Mouse (Mus musculus) lung, embryonic 15.5 days (tissue): Measurements from ENCODE around the gene Taf3. TPM values are rescaled to one million over a fixed set of nuclear protein-coding genes. Genes with fewer than 3 reads are reported as not detected.

Experiments used
- ATAC-seq: fragments of 200-750 bp; cut with Nextera tagmentation; 2 replicates; pipeline ENCODE4 v1.8.0; 2017; ENCODE audit warnings: moderate number of reproducible peaks, borderline replicate concordance; ENCODE audit not compliant: low FRiP score, low TSS enrichment; ENCODE audit errors: extremely low read depth
- H3K27ac ChIP-seq: fragments of 300-500 bp; sonication (generic); 2 replicates; pipeline ENCODE4 v1.5.1; 2015; ENCODE audit warnings: moderate library complexity, mild to moderate bottlenecking, inconsistent platforms
- H3K27me3 ChIP-seq: fragments of 300-500 bp; sonication (generic); 2 replicates; pipeline ENCODE4 v1.6.1; 2015; ENCODE audit warnings: inconsistent platforms
- H3K36me3 ChIP-seq: fragments of 300-500 bp; sonication (generic); 2 replicates; pipeline ENCODE4 v1.6.1; 2015; ENCODE audit warnings: inconsistent platforms
- H3K4me1 ChIP-seq: fragments of 300-500 bp; sonication (generic); 2 replicates; pipeline ENCODE4 v1.6.1; 2015; ENCODE audit warnings: inconsistent platforms
- H3K4me2 ChIP-seq: fragments of 300-500 bp; sonication (generic); 2 replicates; pipeline ENCODE4 v1.6.1; 2015; ENCODE audit warnings: inconsistent platforms, mild to moderate bottlenecking, moderate library complexity
- H3K4me3 ChIP-seq: fragments of 300-500 bp; sonication (generic); 2 replicates; pipeline ENCODE4 v1.5.1; 2015; ENCODE audit warnings: mild to moderate bottlenecking, inconsistent platforms
- H3K9ac ChIP-seq: fragments of 300-500 bp; sonication (generic); 2 replicates; pipeline ENCODE4 v1.6.1; 2015; ENCODE audit warnings: inconsistent platforms
- H3K9me3 ChIP-seq: fragments of 300-500 bp; sonication (generic); 2 replicates; pipeline ENCODE4 v1.6.1; 2016; ENCODE audit warnings: inconsistent platforms
- WGBS: fragments of 180-500 bp; shearing (Covaris S2); methylation state at CpG from one replicate; pipeline ENCODE4 v1.1.7; 2015; 5-methylcytosine and 5-hydroxymethylcytosine counted together
- polyA plus RNA-seq: library from polyadenylated mRNA; unstranded; fragments of >200 nt; fragmentation: Nextera tagmentation; extraction: Ambion mirVana; gene quantifications from 2 replicates; pipeline ENCODE4 v1.2.1, GENCODE M21; 2015

Taf3 gene
- polyA plus RNA-seq, 1 experiment from 2014 or later = 12.9 TPM

DNA sequence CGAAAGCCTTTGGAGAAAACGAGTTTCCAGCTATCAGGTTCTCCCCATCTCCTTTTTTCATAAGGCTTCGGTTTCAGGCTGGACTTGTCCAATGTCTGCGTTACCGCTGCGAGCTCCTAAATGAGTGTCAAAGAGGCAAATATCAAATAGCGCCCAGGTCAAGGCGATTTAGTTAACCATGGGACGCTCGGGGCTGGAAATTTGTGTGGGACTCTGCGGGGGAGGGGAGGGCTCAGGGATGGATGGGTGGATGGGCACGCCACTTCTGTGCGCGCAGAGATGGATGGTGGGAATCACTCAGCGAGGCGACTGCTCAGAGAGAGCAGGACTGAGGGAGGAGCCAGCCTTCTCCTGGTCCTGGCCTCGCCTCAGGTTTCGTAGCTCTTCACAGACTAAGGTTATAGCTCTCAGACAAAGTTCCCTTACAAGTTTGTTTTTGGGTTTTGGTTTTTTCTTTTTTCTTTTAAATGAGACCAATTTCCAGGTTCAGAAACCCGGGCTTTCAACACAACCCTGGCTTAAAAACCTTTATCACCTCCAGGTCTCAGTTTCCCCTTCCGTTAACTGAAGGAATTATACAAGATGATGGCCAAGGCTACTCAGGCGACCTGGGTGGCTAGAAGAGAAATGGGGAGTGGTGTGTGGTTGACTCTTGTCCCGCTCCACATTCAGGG, 152.2 kb downstream of the Taf3 start:
- Histone ChIP-seq H3K9ac (no peak overlapping the region), H3K4me3 (no peak overlapping the region), H3K9me3 (no peaks in the 10 kb centered on the region), H3K36me3 (no peaks in the 10 kb centered on the region), H3K27ac (no peak overlapping the region), H3K4me1 (no peaks in the 10 kb centered on the region), H3K4me2 (peak overlapping the region; percentile 13; the same call in 1 of the 2 replicates), H3K27me3 (peaks cover 81% of the 10 kb centered on the region)
- no peak for ATAC-seq
- WGBS = 1% methylated on average over 22 of the region's 22 CpGs

DNA sequence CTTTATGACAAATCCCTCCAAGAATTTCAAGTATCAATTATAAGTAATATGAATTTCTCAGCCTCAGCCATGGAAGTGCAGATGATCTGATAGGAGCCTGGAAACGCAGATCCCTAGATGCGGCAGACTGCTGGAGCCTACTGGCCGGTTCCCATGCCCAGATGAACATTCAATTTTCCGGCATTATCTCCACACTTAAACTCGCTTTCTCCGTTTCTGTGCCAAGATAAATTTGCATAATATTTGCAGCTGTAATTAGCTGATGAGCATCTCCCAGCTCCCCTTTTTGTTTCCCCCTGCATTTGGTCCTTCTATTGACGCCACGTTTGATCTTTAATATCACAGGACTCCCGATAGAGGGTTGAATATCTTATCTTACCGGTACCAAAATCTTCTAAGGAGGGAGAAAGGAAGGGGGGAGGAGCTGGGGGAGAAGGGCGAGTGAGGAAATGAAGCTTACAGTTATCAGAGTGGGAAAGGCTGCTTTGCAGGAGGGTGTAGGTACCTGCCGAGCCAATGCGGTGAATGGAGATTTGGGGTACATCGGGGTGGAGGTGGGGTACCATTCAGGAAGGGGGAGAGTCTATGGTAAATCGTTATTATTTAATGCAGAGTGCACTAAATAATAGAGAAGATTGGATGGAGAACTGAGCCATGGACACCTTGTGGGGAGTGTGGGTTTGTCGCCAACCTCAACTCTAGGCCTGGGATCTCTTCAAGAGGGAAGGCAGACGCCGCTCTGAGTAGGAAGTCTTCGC, 153.4 kb downstream of the Taf3 start:
- peaks cover 94% of the 10 kb centered on the region for H3K27me3 ChIP-seq
- no peaks in the 10 kb centered on the region for H3K36me3 ChIP-seq
- H3K9ac ChIP-seq = no peak overlapping the region
- 1% methylated on average over 19 of the region's 19 CpGs for WGBS
- no peak for ATAC-seq
- H3K9me3 ChIP-seq = no peaks in the 10 kb centered on the region
- no peak overlapping the region for H3K4me2 ChIP-seq
- no peaks in the 10 kb centered on the region for H3K4me1 ChIP-seq
- H3K27ac ChIP-seq = no peak overlapping the region
- no peak overlapping the region for H3K4me3 ChIP-seq

DNA sequence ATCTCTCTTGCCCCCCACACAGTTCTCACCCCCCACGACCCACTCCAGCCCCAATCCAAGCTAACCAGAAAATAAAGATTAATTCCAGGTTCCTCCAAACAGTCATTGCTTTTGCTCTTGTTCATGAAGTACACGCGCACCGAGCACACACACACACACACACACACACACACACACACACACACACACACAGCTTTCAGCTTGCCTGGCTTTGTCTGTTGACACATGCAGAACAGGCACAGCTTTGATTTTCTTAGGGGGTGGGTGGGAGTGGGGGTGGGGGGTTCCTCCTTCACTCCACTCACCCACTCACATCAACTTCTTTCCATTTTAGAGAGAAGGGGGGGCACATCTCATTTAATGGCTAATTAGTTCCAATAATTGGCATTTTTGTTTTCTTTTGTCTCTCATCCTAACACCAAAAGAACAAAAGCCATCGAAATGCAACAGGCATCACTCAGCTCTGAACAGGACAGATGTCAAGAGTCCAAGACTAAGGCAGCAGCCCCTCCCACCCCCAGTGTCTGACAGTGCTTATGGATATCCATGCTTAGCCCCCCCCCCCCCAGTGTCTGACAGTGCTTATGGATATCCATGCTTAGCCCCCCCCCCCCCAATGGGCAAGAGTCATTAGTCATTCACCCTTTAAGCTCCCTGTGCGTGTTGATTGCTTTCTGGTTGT, 155.0 kb downstream of the Taf3 start:
- Histone ChIP-seq H3K4me1 (peaks cover 12% of the 10 kb centered on the region), H3K36me3 (no peaks in the 10 kb centered on the region), H3K9ac (no peak overlapping the region), H3K27ac (no peak overlapping the region), H3K4me2 (no peak overlapping the region), H3K4me3 (no peak overlapping the region), H3K9me3 (no peaks in the 10 kb centered on the region), H3K27me3 (peaks cover 95% of the 10 kb centered on the region)
- ATAC-seq = no peak
- under 1% methylated on average over 6 of the region's 6 CpGs for WGBS

DNA sequence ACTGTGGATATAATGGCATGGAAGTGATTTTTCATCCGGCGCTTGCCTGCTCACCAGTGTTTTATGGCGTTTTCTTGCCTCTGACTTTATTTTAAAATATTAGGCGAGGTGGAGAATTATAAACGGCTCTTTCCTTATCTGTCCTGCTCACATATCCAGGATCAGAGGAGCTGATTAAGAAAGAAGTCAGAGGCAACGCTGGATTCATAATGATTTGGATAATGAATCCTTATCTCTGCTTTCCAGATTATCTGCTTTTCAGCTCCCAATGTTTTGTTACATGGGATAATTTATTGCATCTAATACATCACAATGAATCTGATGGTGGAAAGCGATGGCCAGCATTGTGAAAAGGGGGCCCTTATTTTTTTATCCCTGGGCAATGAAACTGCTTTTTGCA, 155.9 kb downstream of the Taf3 start:
- H3K4me3 ChIP-seq = no peak overlapping the region

DNA sequence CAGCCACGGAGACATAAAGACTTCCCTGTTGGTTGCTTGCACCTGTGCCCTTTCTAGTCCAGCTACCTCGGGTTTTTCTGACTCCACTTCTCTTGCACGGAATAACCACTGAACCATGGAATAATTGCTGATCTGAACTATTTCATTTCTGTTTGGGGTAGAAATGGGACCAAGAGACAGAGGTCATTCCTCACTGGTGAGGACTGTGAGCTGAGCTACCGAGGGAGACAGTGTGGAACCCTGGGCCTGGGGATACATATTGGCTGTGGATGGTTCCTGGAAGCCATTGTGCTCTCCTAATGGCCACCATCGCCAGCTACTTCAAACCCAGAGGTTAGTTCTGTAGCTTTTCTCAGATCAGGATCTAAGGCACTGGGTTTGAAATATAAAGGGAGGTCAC, 157.5 kb downstream of the Taf3 start:
- Histone ChIP-seq H3K4me3 (no peak overlapping the region), H3K27ac (no peak overlapping the region), H3K27me3 (peaks cover 96% of the 10 kb centered on the region), H3K9me3 (no peaks in the 10 kb centered on the region), H3K4me2 (no peak overlapping the region), H3K4me1 (peaks cover 12% of the 10 kb centered on the region), H3K9ac (no peak overlapping the region), H3K36me3 (no peaks in the 10 kb centered on the region)
- no peak for ATAC-seq
- WGBS = 4% methylated on average over 5 of the region's 5 CpGs

More for the DNA sequence above, 155.9 kb downstream of the Taf3 start:
- Histone ChIP-seq H3K27me3 (peaks cover 96% of the 10 kb centered on the region), H3K27ac (no peak overlapping the region), H3K9me3 (no peaks in the 10 kb centered on the region), H3K4me1 (peaks cover 12% of the 10 kb centered on the region), H3K4me2 (no peak overlapping the region), H3K36me3 (no peaks in the 10 kb centered on the region), H3K9ac (no peak overlapping the region)
- no peak for ATAC-seq
- 7% methylated on average over 7 of the region's 7 CpGs for WGBS

DNA sequence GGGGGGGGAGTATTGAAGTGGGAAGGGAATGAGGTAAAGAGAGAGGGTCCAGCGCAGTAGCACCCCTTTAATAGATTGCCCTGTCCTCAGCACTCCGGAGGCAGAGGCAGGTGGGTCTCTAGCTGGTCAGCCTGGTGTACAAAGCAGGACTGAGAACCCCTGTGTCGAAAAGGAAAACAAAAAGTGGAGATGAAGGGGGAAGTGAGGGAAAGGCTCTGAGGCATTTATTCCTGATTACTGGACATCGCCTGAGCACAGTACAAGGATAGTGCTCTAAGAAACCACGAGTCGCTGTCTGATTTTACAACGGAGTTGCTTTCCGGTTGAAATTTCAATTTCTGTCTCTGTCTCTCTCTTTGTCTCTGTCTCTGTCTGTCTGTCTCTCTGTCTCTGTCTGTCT, 158.1 kb downstream of the Taf3 start:
- Histone ChIP-seq H3K36me3 (no peaks in the 10 kb centered on the region), H3K9me3 (no peaks in the 10 kb centered on the region), H3K4me3 (no peak overlapping the region), H3K27ac (no peak overlapping the region), H3K9ac (no peak overlapping the region), H3K4me2 (peak overlapping the region; percentile 49), H3K4me1 (peaks cover 12% of the 10 kb centered on the region), H3K27me3 (peaks cover 96% of the 10 kb centered on the region)
- WGBS = 8% methylated on average over 8 of the region's 8 CpGs
- ATAC-seq = no peak

DNA sequence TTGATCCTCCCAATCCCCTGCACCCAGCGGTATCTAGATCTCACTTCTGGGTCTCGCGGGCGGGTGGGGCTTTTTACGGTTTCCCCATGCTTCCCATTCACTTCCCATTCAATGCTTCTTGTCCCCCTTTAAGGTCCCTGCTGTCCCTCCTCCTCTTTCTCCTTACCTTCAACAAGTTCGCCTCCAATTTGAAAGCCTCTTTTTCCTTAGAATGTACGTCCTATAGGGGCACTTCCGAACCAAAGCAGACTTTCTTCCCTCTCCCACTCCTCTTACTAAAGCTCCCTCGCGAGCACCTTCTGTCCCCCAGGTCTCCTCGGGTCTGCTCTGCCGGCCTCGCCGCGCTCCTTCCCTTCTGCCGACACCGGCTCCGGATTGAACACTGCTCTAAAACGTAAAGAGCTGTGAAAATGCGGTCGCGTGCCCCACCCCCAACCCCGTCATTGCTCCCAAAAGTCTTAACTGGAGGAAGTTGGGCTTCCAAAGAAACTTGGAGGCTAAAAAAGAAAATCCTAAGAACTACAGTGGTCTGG, 158.7 kb downstream of the Taf3 start, which contains the start of gene Gata3:
Gene Gata3, minus strand, starts transcription at position 384 of the 533 bp plus-strand sequence.
- Histone ChIP-seq H3K9ac (no peak within 1 kb of the TSS), H3K27me3 (peaks cover 96% of the 10 kb centered on the region), H3K4me1 (peaks cover 12% of the 10 kb centered on the region), H3K36me3 (no peaks in the 10 kb centered on the region), H3K4me3 (peak within 1 kb of the TSS; percentile 19), H3K4me2 (peak within 1 kb of the TSS; percentile 49), H3K27ac (no peak within 1 kb of the TSS), H3K9me3 (no peaks in the 10 kb centered on the region)
- 0 out of 2 replicates have a peak, but pooled peaks have one; percentile 13 for ATAC-seq
- WGBS = under 1% methylated on average over 23 of the region's 23 CpGs

DNA sequence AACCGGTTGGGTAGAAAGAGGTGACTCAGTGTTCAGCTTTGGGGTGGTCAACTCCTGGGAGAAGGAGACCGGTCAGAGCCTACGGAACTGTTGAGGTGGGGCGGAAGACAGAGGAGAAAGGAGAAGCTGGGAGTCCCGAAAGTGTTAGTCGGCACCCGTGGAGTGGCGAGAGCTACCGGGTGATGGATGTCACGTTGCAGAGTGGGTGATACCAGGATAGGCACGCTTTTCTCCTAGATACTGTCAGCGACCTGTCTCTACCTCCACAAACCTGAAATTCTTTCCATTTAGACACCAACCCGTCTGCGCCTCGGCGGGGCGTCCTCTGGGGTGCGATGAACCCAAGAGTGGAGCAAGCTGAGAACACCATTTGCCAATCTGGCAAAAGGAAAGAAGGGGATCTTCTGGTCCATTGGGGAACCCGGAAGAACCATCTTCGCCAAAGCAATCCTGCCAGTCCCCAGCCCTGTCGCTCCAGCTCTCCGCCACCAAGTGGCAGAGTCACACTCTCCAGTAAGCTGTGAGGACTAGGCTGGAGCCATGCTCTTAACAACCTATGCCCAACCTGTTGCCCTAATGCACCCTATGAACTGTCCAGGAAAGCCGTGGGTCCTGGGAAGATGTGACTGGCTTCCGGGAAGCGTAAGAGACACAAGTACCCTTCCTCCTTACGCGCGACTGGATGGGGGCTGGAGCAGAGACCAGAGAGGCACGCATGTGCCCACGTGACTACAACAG, 159.3 kb downstream of the Taf3 start, which contains the start of gene 9230102O04Rik:
Gene 9230102O04Rik, minus strand, starts transcription at position 628 of the 738 bp plus-strand sequence.
- peak within 1 kb of the TSS; percentile 19 for H3K4me3 ChIP-seq
- H3K36me3 ChIP-seq = no peaks in the 10 kb centered on the region
- H3K4me1 ChIP-seq = peaks cover 12% of the 10 kb centered on the region
- H3K9ac ChIP-seq = no peak within 1 kb of the TSS
- no peak within 1 kb of the TSS for H3K27ac ChIP-seq
- peak; percentile 66; the same call in 1 of the 2 replicates for ATAC-seq
- H3K9me3 ChIP-seq = no peaks in the 10 kb centered on the region
- WGBS = under 1% methylated on average over 30 of the region's 30 CpGs
- peak within 1 kb of the TSS; percentile 49 for H3K4me2 ChIP-seq
- peaks cover 96% of the 10 kb centered on the region for H3K27me3 ChIP-seq

DNA sequence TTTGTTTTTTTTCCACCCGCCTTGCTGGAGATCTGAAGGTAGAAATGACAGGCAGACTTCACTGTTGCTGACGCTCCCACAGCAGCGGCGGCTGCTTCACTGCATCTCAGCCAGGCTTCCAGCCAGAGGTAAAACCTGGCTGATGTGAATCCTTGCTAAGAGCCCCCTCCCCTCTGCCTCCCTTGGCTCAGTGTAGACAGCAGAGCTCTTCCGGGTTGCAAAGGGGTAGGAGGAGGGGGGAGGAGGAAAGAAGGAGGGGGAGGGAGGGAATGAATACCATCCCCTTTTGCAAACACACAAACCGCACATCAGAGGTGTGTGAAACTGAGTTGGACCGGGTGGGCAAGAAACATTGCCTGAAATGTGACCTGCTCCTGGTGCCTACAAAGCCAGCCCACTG, 160.8 kb downstream of the Taf3 start:
- peaks cover 23% of the 10 kb centered on the region for H3K4me1 ChIP-seq
- H3K9me3 ChIP-seq = no peaks in the 10 kb centered on the region
- ATAC-seq = no peak
- no peak overlapping the region for H3K27ac ChIP-seq
- peaks cover 95% of the 10 kb centered on the region for H3K27me3 ChIP-seq
- no peak overlapping the region for H3K4me2 ChIP-seq
- 1% methylated on average over 7 of the region's 7 CpGs for WGBS
- no peak overlapping the region for H3K4me3 ChIP-seq
- no peaks in the 10 kb centered on the region for H3K36me3 ChIP-seq
- H3K9ac ChIP-seq = no peak overlapping the region

DNA sequence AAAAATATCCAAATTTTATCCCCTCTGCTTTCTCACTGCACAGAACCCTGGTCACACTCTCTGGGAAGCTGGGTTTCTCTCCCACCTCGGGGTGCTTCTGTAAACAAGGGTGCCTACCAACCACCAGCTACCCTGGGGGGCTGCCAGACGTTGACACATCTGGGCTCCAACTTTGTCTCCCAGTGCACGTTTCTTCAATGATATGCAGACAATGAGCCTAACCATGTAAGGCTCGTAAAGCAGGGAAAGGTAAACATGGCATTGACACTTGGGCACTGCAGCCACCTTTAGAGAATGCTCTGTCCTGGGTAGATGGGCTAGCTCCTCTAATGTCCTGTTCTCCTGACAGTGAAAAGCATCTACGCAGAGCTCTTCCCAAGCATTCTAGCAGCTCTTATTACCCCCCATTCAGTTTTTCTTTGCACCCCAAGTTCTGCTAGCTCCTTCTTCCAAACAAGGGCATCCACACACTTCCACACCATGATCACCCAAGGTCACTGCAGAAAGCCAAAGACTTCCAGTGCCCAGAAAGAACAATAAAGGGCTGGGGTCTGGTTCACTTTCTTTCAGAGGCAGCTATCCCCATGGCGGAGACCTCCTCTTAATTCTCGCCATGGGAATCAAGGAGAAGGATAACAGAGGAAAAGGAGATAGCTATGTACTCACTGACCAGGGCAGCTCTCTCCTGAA, 161.3 kb downstream of the Taf3 start:
- H3K36me3 ChIP-seq = no peaks in the 10 kb centered on the region
- H3K27ac ChIP-seq = no peak overlapping the region
- 3% methylated on average over 7 of the region's 7 CpGs for WGBS
- H3K4me1 ChIP-seq = peaks cover 29% of the 10 kb centered on the region
- H3K4me3 ChIP-seq = no peak overlapping the region
- peaks cover 95% of the 10 kb centered on the region for H3K27me3 ChIP-seq
- no peak overlapping the region for H3K4me2 ChIP-seq
- H3K9me3 ChIP-seq = no peaks in the 10 kb centered on the region
- ATAC-seq = no peak
- H3K9ac ChIP-seq = no peak overlapping the region

DNA sequence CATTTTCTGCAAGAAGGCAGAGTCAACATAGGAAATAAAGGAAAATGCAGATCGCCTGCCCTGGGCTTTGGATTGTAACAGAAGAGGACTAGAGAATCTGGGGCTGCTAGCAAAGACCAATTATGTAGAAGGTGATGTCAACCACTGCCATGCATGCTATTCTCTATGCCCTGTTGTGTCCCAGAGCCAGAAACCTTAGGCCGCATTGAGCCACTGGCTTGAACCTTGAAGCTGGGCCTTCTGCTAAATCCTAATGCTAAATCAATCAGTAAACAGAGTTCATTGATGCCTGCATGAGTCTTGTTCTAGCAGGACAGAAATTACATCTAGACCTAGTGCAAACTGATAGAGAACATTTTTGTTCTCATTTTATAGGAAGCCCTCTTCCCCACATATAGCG, 162.4 kb downstream of the Taf3 start:
- H3K9ac ChIP-seq = no peak overlapping the region
- no peaks in the 10 kb centered on the region for H3K9me3 ChIP-seq
- H3K4me1 ChIP-seq = peaks cover 38% of the 10 kb centered on the region
- WGBS = 26% methylated on average over 3 of the region's 3 CpGs
- no peak overlapping the region for H3K4me3 ChIP-seq
- no peaks in the 10 kb centered on the region for H3K36me3 ChIP-seq
- peaks cover 99% of the 10 kb centered on the region for H3K27me3 ChIP-seq
- no peak overlapping the region for H3K27ac ChIP-seq
- no peak overlapping the region for H3K4me2 ChIP-seq
- no peak for ATAC-seq
